Mouse (Mus musculus) bone marrow, adult 2 months (tissue): Measurements from ENCODE around the gene Slc38a10. TPM values are rescaled to one million over a fixed set of nuclear protein-coding genes. Genes with fewer than 3 reads are reported as not detected.
A peak's percentile ranks its signal among the peaks of the same experiment; 100 is the strongest.

ENCODE experiments used
- H3K27ac ChIP-seq: fragments of 200-500 bp; 2 replicates; pipeline ENCODE4 v1.5.1; 2012; ENCODE audit warnings: low read depth, mild to moderate bottlenecking, control low read depth, inconsistent platforms, low read length; ENCODE audit not compliant: control insufficient read depth, poor library complexity, insufficient read depth
- H3K4me1 ChIP-seq: fragments of 200-500 bp; 2 replicates; pipeline ENCODE4 v1.6.1; 2011; ENCODE audit warnings: low read length; ENCODE audit not compliant: control insufficient read depth, insufficient read depth
- H3K4me3 ChIP-seq: fragments of 200-500 bp; replicated peaks from 2 replicates; pipeline ENCODE3; 2011; ENCODE audit warnings: mild to moderate bottlenecking, low read depth, low read length, control low read depth; ENCODE audit not compliant: control insufficient read depth
- CTCF ChIP-seq: fragments of 200-500 bp; IDR thresholded peaks from 2 replicates; pipeline ENCODE4 v1.5.1; 2011; ENCODE audit warnings: low read length, control low read depth; ENCODE audit not compliant: control insufficient read depth, insufficient read depth
- POLR2A ChIP-seq: fragments of 200-500 bp; IDR thresholded peaks from 2 replicates; pipeline ENCODE4 v1.6.1; 2011; ENCODE audit warnings: low read depth, mild to moderate bottlenecking, control low read depth, low read length, borderline replicate concordance; ENCODE audit not compliant: control insufficient read depth
- WGBS: fragments of 180-500 bp; shearing (Covaris S2); methylation state at CpG from one replicate; pipeline ENCODE4 v1.1.7; 2018; 5-methylcytosine and 5-hydroxymethylcytosine counted together
- polyA plus RNA-seq: library from polyadenylated mRNA; stranded (reverse); fragments of >200 nt; gene quantifications from 2 replicates; pipeline ENCODE4 v1.2.4, GENCODE M21; 2011; ENCODE audit warnings: low replicate concordance; ENCODE audit not compliant: missing spikeins, insufficient read depth, insufficient read length

Slc38a10 gene
- polyA plus RNA-seq, 1 experiment: 37.7 TPM

GRCm38 (mm10) chr11:120183180-120183579, 32.0 kb upstream of the Slc38a10 start:
- H3K4me1 ChIP-seq: no peaks in the 10 kb centered on the region; the same call in 1 of the 2 replicates
- TF ChIP-seq CTCF (no peak), POLR2A (no peak)
- H3K4me3 ChIP-seq: no peak overlapping the region
- no peak overlapping the region for H3K27ac ChIP-seq
- WGBS: 93% methylated on average over 1 of the region's 1 CpGs

GRCm38 (mm10) chr11:120182396-120183030, 31.4 kb upstream of the Slc38a10 start:
- 66% methylated on average over 3 of the region's 3 CpGs for WGBS
- no peak overlapping the region for H3K4me3 ChIP-seq
- H3K4me1 ChIP-seq: no peaks in the 10 kb centered on the region; the same call in 1 of the 2 replicates
- no peak overlapping the region for H3K27ac ChIP-seq
- TF ChIP-seq POLR2A (no peak), CTCF (no peak)

DNA sequence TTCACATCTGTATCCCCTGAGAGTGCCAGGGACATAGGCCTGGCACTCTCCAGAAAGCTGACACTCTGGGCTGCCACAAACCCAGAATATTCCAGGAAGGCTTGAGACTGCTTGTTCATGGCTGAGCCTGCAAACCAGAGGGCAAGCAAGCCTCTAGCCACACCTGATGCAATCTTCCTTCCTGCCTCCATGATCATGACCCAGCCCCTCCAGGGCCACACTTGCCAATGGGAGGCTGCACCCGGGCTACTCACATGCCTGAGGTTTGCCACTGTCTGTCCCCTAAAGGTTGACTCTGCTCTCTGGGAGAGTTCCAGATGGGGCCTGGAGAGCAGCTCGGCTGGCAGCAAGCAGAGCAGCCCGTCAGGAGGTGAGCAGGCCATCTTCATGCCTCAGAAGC, 30.2 kb upstream of the Slc38a10 start:
- no peak overlapping the region for H3K4me3 ChIP-seq
- TF ChIP-seq CTCF (no peak), POLR2A (no peak)
- H3K27ac ChIP-seq: no peak overlapping the region
- no peaks in the 10 kb centered on the region; the same call in 1 of the 2 replicates for H3K4me1 ChIP-seq
- WGBS: 10% methylated on average over 3 of the region's 3 CpGs

DNA sequence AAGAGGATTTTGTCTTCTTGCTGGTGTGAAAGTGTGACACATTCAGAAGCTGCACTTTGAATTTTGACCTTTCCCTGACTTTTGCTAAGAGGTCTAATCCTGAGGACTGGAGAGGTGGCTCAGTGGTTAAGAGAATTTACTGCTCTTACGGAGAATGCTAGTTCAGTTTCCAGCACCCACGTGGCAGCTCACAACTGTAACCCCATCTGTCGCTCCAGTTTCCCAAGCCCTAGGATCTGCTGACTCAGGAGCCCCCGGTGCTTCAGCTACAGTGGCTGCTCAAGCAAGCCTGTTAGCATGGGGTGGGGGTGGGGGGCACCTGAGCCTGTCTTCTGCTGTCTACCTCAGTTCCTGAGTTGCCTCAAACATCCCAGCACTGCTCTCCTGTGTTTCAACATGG, 28.2 kb upstream of the Slc38a10 start:
- WGBS: 18% methylated on average over 4 of the region's 4 CpGs
- TF ChIP-seq POLR2A (no peak), CTCF (no peak)
- Histone ChIP-seq H3K27ac (no peak overlapping the region), H3K4me1 (no peaks in the 10 kb centered on the region; the same call in 1 of the 2 replicates), H3K4me3 (no peak overlapping the region)

GRCm38 (mm10) chr11:120175948-120176347, 24.8 kb upstream of the Slc38a10 start:
- no peak overlapping the region for H3K4me3 ChIP-seq
- WGBS: 70% methylated on average over 4 of the region's 4 CpGs
- no peak overlapping the region for H3K27ac ChIP-seq
- no peak for TF ChIP-seq CTCF
- no peak for TF ChIP-seq POLR2A
- no peaks in the 10 kb centered on the region for H3K4me1 ChIP-seq

- TF ChIP-seq CTCF (no peak), POLR2A (no peak)
- WGBS: 88% methylated on average over 14 of the region's 14 CpGs
- Histone ChIP-seq H3K27ac (no peak overlapping the region), H3K4me1 (no peaks in the 10 kb centered on the region), H3K4me3 (no peak overlapping the region)
Measured at GRCm38 (mm10) chr11:120173213-120173612, 22.1 kb upstream of the Slc38a10 start.

DNA sequence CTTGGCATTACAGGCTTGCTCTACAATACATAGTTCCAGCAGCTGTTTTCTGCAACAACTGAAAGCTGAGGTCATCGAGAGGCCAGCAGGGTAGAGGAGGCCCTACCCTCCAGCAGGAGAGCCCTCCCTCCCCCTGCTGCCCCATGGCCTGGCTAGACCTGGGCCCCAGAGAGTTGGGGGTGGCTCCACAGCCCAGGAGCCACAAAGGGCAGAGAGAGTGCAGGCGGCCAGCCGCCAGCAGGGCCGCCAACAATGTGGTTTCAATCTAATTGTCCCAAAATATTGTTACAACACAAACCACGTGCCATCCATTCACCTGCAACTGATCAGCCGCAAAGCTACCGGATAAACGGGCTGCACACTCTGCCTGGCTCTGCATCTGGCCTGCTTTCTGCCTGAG, 20.0 kb upstream of the Slc38a10 start:
- TF ChIP-seq CTCF: no peak
- no peak for TF ChIP-seq POLR2A
- 28% methylated on average over 8 of the region's 8 CpGs for WGBS
- H3K4me3 ChIP-seq: no peak overlapping the region
- H3K27ac ChIP-seq: no peak overlapping the region; the same call in 1 of the 2 replicates
- no peaks in the 10 kb centered on the region for H3K4me1 ChIP-seq

GRCm38 (mm10) chr11:120169208-120169992, 18.3 kb upstream of the Slc38a10 start:
- H3K4me1 ChIP-seq: no peaks in the 10 kb centered on the region
- TF ChIP-seq CTCF: peak; percentile 48; the same call in 1 of the 2 replicates
- no peak for TF ChIP-seq POLR2A
- 42% methylated on average over 21 of the region's 21 CpGs for WGBS
- H3K27ac ChIP-seq: no peak overlapping the region
- no peak overlapping the region for H3K4me3 ChIP-seq

- H3K27ac ChIP-seq: no peak overlapping the region
- WGBS: 82% methylated on average over 8 of the region's 8 CpGs
- TF ChIP-seq CTCF: no peak
- H3K4me3 ChIP-seq: no peak overlapping the region
- H3K4me1 ChIP-seq: no peaks in the 10 kb centered on the region
Measured at GRCm38 (mm10) chr11:120168516-120168915, 17.4 kb upstream of the Slc38a10 start.
